Mouse (Mus musculus) liver, embryonic 12.5 days (tissue): Measurements from ENCODE around the gene Atf6. TPM values are rescaled to one million over a fixed set of nuclear protein-coding genes. Genes with fewer than 3 reads are reported as not detected.
A peak's percentile ranks its signal among the peaks of the same experiment; 100 is the strongest.

Experiments
- ATAC-seq: fragments of 200-750 bp; cut with Nextera tagmentation; 2 replicates; pipeline ENCODE4 v1.8.0; 2017; ENCODE audit warnings: moderate number of reproducible peaks, mild to moderate bottlenecking, moderate library complexity
- H3K27ac ChIP-seq: fragments of 300-500 bp; sonication (generic); 2 replicates; pipeline ENCODE4 v1.5.1; 2016; ENCODE audit warnings: mild to moderate bottlenecking
- H3K27me3 ChIP-seq: fragments of 300-500 bp; sonication (generic); replicated peaks from 2 replicates; pipeline ENCODE4 v1.6.1; 2016; ENCODE audit warnings: mild to moderate bottlenecking, moderate library complexity
- H3K36me3 ChIP-seq: fragments of 300-500 bp; sonication (generic); 2 replicates; pipeline ENCODE4 v1.6.1; 2016; ENCODE audit warnings: mild to moderate bottlenecking, moderate library complexity
- H3K4me1 ChIP-seq: fragments of 300-500 bp; sonication (generic); 2 replicates; pipeline ENCODE4 v1.6.1; 2016
- H3K4me2 ChIP-seq: fragments of 300-500 bp; sonication (generic); 2 replicates; pipeline ENCODE4 v1.6.1; 2016; ENCODE audit warnings: mild to moderate bottlenecking, moderate library complexity
- H3K4me3 ChIP-seq: fragments of 300-500 bp; sonication (generic); 2 replicates; pipeline ENCODE4 v1.5.1; 2016; ENCODE audit warnings: mild to moderate bottlenecking, moderate library complexity
- H3K9ac ChIP-seq: fragments of 300-500 bp; sonication (generic); 2 replicates; pipeline ENCODE4 v1.6.1; 2016; ENCODE audit warnings: mild to moderate bottlenecking, moderate library complexity
- H3K9me3 ChIP-seq: fragments of 300-500 bp; sonication (generic); replicated peaks from 2 replicates; pipeline ENCODE4 v1.6.1; 2016; ENCODE audit warnings: mild to moderate bottlenecking, moderate library complexity
- WGBS: fragments of 180-500 bp; shearing (Covaris S2); methylation state at CpG from one replicate; pipeline ENCODE4 v1.1.7; 2016; ENCODE audit not compliant: insufficient replicate concordance; 5-methylcytosine and 5-hydroxymethylcytosine counted together
- polyA plus RNA-seq: library from polyadenylated mRNA; unstranded; fragments of >200 nt; fragmentation: Nextera tagmentation; extraction: Ambion mirVana; gene quantifications from 2 replicates; pipeline ENCODE4 v1.2.1, GENCODE M21; 2016

Gene Atf6
- polyA plus RNA-seq, 1 experiment from 2014 or later: 9.6 TPM

DNA sequence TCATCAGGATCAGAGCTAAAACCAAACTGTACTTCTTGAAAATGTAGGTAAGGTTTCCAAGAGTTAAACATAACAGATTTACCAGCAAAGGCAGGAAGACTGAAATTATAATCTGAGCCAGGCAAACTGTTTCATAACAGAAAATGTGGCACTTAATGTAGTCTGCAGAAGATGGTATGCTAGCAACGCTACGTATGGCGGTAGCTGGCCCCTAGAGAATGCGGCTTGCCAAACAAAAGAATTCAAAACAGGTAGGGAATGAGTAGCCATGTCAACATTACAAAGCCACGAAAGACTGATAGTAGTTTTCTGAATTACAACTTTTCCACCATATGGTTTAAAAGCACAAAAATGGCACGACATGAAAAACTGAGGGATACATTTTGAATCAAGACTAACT, 38.2 kb downstream of the Atf6 start:
- no peak for ATAC-seq
- 0 out of 2 replicates have a peak, but pooled peaks cover 4% of the 10 kb centered on the region for H3K4me1 ChIP-seq
- no peak overlapping the region for H3K4me3 ChIP-seq
- no peak overlapping the region for H3K9ac ChIP-seq
- H3K27me3 ChIP-seq: no peaks in the 10 kb centered on the region
- no peaks in the 10 kb centered on the region for H3K9me3 ChIP-seq
- H3K27ac ChIP-seq: no peak overlapping the region
- peaks cover 52% of the 10 kb centered on the region for H3K36me3 ChIP-seq
- H3K4me2 ChIP-seq: no peak overlapping the region
- WGBS: 86% methylated on average over 6 of the region's 6 CpGs

GRCm38 (mm10) chr1:170820103-170820814, 47.3 kb downstream of the Atf6 start:
- Histone ChIP-seq H3K4me1 (no peaks in the 10 kb centered on the region), H3K9ac (no peak overlapping the region), H3K36me3 (peaks cover 35% of the 10 kb centered on the region), H3K27me3 (no peaks in the 10 kb centered on the region), H3K9me3 (no peaks in the 10 kb centered on the region), H3K4me3 (no peak overlapping the region), H3K4me2 (no peak overlapping the region), H3K27ac (no peak overlapping the region)
- 73% methylated on average over 14 of the region's 14 CpGs for WGBS
- no peak for ATAC-seq

DNA sequence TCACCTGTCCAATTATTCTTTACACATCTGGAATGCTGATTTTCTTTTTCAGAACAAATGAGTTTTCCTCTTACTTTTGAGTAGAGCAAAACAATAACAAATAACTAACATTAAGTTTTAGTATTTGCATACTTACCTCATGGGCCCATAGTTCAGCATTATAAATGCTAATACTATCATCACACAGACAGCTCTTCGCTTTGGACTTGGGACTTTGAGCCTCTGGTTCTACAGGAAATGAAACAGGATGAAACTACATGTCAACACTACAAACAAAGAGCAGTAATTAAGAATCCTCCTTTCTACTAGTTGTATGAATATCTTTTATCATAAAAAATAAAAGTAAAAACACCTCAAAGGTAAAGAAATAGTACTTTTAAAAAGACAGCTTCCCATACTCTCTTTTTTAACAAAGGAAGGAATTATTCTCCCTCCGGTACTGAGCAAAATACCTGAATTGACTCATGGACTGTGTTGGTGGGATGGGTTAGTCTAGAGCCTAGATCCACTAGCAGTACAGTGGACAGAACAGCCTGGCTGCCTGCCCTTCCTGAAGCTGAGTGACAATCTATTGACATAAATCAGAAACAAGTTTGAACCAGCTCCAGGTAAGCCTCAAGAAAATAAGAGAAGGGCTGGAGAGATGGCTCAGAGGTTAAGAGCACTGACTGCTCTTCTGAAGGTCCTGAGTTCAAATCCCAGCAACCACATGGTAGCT, 52.1 kb downstream of the Atf6 start:
- Histone ChIP-seq H3K36me3 (peaks cover 56% of the 10 kb centered on the region), H3K4me2 (no peak overlapping the region), H3K4me3 (no peak overlapping the region), H3K9ac (no peak overlapping the region), H3K27me3 (no peaks in the 10 kb centered on the region), H3K9me3 (no peaks in the 10 kb centered on the region), H3K27ac (no peak overlapping the region), H3K4me1 (no peaks in the 10 kb centered on the region)
- no peak for ATAC-seq
- WGBS: 86% methylated on average over 2 of the region's 2 CpGs

DNA sequence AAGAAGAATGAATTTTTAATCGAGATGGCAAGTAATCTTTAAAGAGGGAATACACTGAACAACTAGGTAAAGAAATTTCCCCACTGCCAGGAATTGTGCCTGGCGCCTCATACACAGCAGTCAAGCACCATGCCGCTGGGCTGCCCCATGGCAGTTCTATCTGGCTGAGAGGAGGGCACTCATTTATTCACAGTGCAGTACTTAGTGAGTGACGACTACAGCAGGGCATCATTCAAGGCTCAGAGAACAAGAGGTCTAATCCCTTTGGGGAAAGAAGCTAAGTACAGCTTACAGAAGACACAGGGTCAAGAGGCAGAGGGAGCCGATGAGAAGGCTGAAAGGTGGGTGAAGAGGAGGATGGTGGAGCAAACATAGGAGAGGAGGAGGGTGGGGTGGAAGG, 54.7 kb downstream of the Atf6 start:
- Histone ChIP-seq H3K9me3 (no peaks in the 10 kb centered on the region), H3K36me3 (peaks cover 41% of the 10 kb centered on the region), H3K4me3 (no peak overlapping the region), H3K4me1 (no peaks in the 10 kb centered on the region), H3K9ac (no peak overlapping the region), H3K4me2 (no peak overlapping the region), H3K27me3 (no peaks in the 10 kb centered on the region), H3K27ac (no peak overlapping the region)
- no peak for ATAC-seq
- WGBS: 80% methylated on average over 5 of the region's 5 CpGs

GRCm38 (mm10) chr1:170807600-170808270, 59.8 kb downstream of the Atf6 start:
- no peak overlapping the region for H3K27ac ChIP-seq
- no peaks in the 10 kb centered on the region for H3K9me3 ChIP-seq
- no peak overlapping the region for H3K4me2 ChIP-seq
- ATAC-seq: no peak
- no peaks in the 10 kb centered on the region for H3K27me3 ChIP-seq
- H3K9ac ChIP-seq: no peak overlapping the region
- H3K4me1 ChIP-seq: no peaks in the 10 kb centered on the region
- peaks cover 33% of the 10 kb centered on the region for H3K36me3 ChIP-seq
- 83% methylated on average over 2 of the region's 2 CpGs for WGBS
- H3K4me3 ChIP-seq: no peak overlapping the region

- no peak overlapping the region for H3K9ac ChIP-seq
- no peaks in the 10 kb centered on the region for H3K9me3 ChIP-seq
- H3K4me3 ChIP-seq: no peak overlapping the region
- H3K4me2 ChIP-seq: no peak overlapping the region
- WGBS: 92% methylated on average over 11 of the region's 11 CpGs
- H3K4me1 ChIP-seq: no peaks in the 10 kb centered on the region
- peaks cover 20% of the 10 kb centered on the region for H3K36me3 ChIP-seq
- no peaks in the 10 kb centered on the region for H3K27me3 ChIP-seq
- H3K27ac ChIP-seq: no peak overlapping the region
- no peak for ATAC-seq
Observed at GRCm38 (mm10) chr1:170804721-170805120, 62.9 kb downstream of the Atf6 start.

GRCm38 (mm10) chr1:170802669-170803068, 64.9 kb downstream of the Atf6 start:
- ATAC-seq: no peak
- Histone ChIP-seq H3K4me1 (no peaks in the 10 kb centered on the region), H3K36me3 (peaks cover 31% of the 10 kb centered on the region), H3K9ac (no peak overlapping the region), H3K27ac (no peak overlapping the region), H3K9me3 (no peaks in the 10 kb centered on the region), H3K27me3 (no peaks in the 10 kb centered on the region), H3K4me2 (no peak overlapping the region), H3K4me3 (no peak overlapping the region)
- WGBS: 62% methylated on average over 7 of the region's 7 CpGs

DNA sequence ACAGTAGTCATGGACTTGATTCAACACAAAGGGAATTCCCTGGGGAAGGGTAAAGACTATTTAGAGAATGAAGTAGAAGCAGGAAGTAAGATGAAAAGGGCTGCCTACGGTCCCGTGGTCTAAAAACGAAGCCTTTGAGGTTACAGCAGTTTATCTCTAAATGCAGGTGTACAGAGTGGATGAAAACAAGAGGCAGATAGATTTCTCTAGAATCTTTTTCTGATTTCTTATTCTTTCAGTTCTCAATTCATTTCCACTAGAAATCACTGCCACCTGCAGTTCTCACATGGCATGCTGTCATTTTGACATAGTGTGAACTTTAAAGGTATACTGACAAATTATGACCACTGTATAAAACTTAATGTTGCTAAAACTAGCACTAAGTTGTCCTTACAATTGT, 66.9 kb downstream of the Atf6 start:
- no peaks in the 10 kb centered on the region for H3K4me1 ChIP-seq
- H3K27me3 ChIP-seq: no peaks in the 10 kb centered on the region
- H3K36me3 ChIP-seq: peaks cover 19% of the 10 kb centered on the region
- no peak overlapping the region for H3K4me2 ChIP-seq
- WGBS: 26% methylated on average over 3 of the region's 3 CpGs
- no peak for ATAC-seq
- no peak overlapping the region for H3K27ac ChIP-seq
- H3K4me3 ChIP-seq: no peak overlapping the region
- no peaks in the 10 kb centered on the region for H3K9me3 ChIP-seq
- no peak overlapping the region for H3K9ac ChIP-seq

DNA sequence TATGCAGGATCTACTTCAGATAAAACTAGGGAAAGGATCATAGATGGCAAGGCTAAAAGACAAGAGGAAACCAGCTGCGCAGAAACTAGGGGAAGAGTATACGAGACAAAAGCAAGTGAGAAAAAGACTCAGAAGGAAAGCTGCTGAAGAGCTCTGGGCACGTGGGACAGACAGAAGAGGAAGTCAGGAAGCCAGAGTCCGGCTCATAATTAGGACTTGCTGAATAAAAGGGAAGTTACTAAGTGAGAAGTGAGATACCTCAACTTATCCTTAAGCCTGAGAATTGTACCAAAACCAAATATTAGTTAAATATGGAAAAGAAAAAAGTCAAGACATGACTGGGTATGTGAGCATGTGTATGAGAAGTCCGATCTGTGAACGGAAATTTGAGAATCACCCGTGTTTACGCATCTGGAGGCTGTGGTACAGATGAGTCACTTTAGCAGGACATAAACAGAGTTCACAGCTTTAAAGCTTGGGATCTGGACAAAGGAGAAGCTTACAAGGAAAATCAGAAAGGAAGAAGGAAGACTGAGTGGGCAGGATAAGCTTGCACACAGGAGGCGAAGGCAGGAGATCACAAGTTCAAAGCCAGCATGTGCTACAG, 71.7 kb downstream of the Atf6 start:
- Histone ChIP-seq H3K36me3 (peaks cover 46% of the 10 kb centered on the region), H3K4me2 (no peak overlapping the region), H3K4me3 (no peak overlapping the region), H3K27ac (0 out of 2 replicates have a peak overlapping the region, but pooled peaks have one; percentile 30), H3K27me3 (no peaks in the 10 kb centered on the region), H3K4me1 (no peaks in the 10 kb centered on the region), H3K9ac (no peak overlapping the region), H3K9me3 (no peaks in the 10 kb centered on the region)
- ATAC-seq: no peak
- WGBS: 46% methylated on average over 9 of the region's 9 CpGs

DNA sequence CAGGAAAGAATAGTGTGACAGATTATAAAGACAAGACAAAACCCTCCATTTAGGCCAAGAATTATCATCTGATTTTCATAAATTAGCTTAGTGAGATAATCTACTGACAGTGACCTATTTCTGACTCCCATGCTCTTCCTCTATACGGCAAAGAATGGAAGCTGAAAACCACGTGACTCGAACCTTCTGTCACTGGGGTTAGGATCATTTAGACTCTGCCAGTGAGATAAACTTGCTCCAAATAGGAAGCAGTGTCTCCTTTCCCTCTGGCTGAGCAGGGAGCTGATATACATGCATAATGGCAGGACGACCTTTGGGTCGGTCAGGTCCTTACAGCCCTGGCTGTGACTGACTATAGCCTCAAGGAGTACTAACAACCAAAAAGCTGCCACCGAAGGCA, 76.0 kb downstream of the Atf6 start:
- Histone ChIP-seq H3K4me3 (no peak overlapping the region), H3K9ac (no peak overlapping the region), H3K9me3 (no peaks in the 10 kb centered on the region), H3K4me2 (no peak overlapping the region), H3K27me3 (no peaks in the 10 kb centered on the region), H3K36me3 (peaks cover 62% of the 10 kb centered on the region), H3K27ac (no peak overlapping the region), H3K4me1 (no peaks in the 10 kb centered on the region)
- WGBS: 65% methylated on average over 6 of the region's 6 CpGs
- ATAC-seq: no peak

DNA sequence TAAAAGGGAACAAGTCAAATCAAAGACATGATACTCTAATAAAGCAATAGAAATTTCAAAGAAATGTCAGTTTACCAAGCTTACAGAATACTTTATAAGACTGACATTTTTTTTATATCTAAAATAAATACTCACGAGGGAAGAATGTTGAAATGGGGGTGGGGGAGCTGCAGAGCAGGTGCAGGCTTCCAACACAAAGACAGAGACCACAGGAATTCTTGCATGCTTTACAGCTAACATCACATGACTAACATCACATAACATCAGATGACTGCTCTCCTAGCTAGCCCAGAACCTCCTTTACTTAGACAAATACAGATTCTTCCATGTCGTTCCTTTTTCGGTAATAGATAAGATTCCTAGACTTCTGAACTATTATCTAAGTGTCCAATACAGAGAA, 76.6 kb downstream of the Atf6 start:
- 68% methylated on average over 3 of the region's 3 CpGs for WGBS
- Histone ChIP-seq H3K4me2 (no peak overlapping the region), H3K9me3 (no peaks in the 10 kb centered on the region), H3K36me3 (peaks cover 68% of the 10 kb centered on the region), H3K4me3 (no peak overlapping the region), H3K4me1 (no peaks in the 10 kb centered on the region), H3K27me3 (no peaks in the 10 kb centered on the region), H3K27ac (no peak overlapping the region), H3K9ac (no peak overlapping the region)
- ATAC-seq: no peak

GRCm38 (mm10) chr1:170787643-170788042, 79.9 kb downstream of the Atf6 start:
- Histone ChIP-seq H3K4me1 (no peaks in the 10 kb centered on the region), H3K9ac (no peak overlapping the region), H3K27me3 (no peaks in the 10 kb centered on the region), H3K36me3 (peaks cover 72% of the 10 kb centered on the region), H3K4me3 (no peak overlapping the region), H3K4me2 (no peak overlapping the region), H3K9me3 (no peaks in the 10 kb centered on the region), H3K27ac (no peak overlapping the region)
- ATAC-seq: no peak
- 55% methylated on average over 1 of the region's 1 CpGs for WGBS
